Mouse (Mus musculus) limb, embryonic 14.5 days (tissue): ENCODE measurements at regions not wholly inside any gene's neighbourhood (a gene's known extent, or its start where the extent isn't known, plus 50 kb on each side); places are given as distances from the start of the nearest gene placed in this dataset.

ENCODE experiments used
- ATAC-seq: fragments of 200-750 bp; cut with Nextera tagmentation; 2 replicates; pipeline ENCODE4 v1.8.0; 2017; ENCODE audit warnings: low read depth, moderate number of reproducible peaks, moderate TSS enrichment; ENCODE audit not compliant: low FRiP score
- DNase-seq: peaks from one replicate; pipeline ENCODE4 v3.0.0-alpha.2; 2015; ENCODE audit warnings: low spot score
- H3K27ac ChIP-seq: fragments of 300-500 bp; sonication (generic); replicated peaks from 2 replicates; pipeline ENCODE4 v1.5.1; 2014; ENCODE audit warnings: low read depth, mild to moderate bottlenecking, low read length, moderate library complexity, mixed read lengths
- H3K27me3 ChIP-seq: fragments of 300-500 bp; sonication (generic); 2 replicates; pipeline ENCODE4 v1.6.1; 2014; ENCODE audit warnings: low read length, mixed read lengths; ENCODE audit not compliant: control insufficient read depth, insufficient read depth
- H3K36me3 ChIP-seq: fragments of 300-500 bp; sonication (generic); 2 replicates; pipeline ENCODE4 v1.6.1; 2014; ENCODE audit warnings: mild to moderate bottlenecking, low read length, moderate library complexity, mixed read lengths; ENCODE audit not compliant: control insufficient read depth, insufficient read depth
- H3K4me1 ChIP-seq: fragments of 300-500 bp; sonication (generic); 2 replicates; pipeline ENCODE4 v1.6.1; 2014; ENCODE audit warnings: antibody characterized with exemption, low read length, mixed read lengths; ENCODE audit not compliant: control insufficient read depth, insufficient read depth
- H3K4me2 ChIP-seq: fragments of 300-500 bp; sonication (generic); replicated peaks from 2 replicates; pipeline ENCODE4 v1.6.1; 2014; ENCODE audit warnings: low read depth, mild to moderate bottlenecking, low read length, moderate library complexity; ENCODE audit not compliant: severe bottlenecking
- H3K4me3 ChIP-seq: fragments of 300-500 bp; sonication (generic); replicated peaks from 2 replicates; pipeline ENCODE4 v1.5.1; 2014; ENCODE audit warnings: low read length
- H3K9ac ChIP-seq: fragments of 300-500 bp; sonication (generic); 2 replicates; pipeline ENCODE4 v1.6.1; 2014; ENCODE audit warnings: mild to moderate bottlenecking, low read depth, low read length, moderate library complexity; ENCODE audit not compliant: severe bottlenecking
- H3K9me3 ChIP-seq: fragments of 300-500 bp; sonication (generic); 2 replicates; pipeline ENCODE4 v1.6.1; 2016; ENCODE audit warnings: low read length; ENCODE audit not compliant: control insufficient read depth
- POLR2A ChIP-seq: fragments of 200-500 bp; IDR thresholded peaks from 2 replicates; pipeline ENCODE4 v1.8.0; 2012; ENCODE audit warnings: inconsistent platforms, mild to moderate bottlenecking, moderate library complexity, borderline replicate concordance; ENCODE audit not compliant: insufficient read depth, insufficient read length; ENCODE audit errors: extremely low read depth
- WGBS: fragments of 180-500 bp; shearing (Covaris S2); extraction: QIAGEN DNeasy Blood & Tissue Kit; methylation state at CpG from one replicate; pipeline ENCODE4 v1.1.7; 2014; 5-methylcytosine and 5-hydroxymethylcytosine counted together

DNA sequence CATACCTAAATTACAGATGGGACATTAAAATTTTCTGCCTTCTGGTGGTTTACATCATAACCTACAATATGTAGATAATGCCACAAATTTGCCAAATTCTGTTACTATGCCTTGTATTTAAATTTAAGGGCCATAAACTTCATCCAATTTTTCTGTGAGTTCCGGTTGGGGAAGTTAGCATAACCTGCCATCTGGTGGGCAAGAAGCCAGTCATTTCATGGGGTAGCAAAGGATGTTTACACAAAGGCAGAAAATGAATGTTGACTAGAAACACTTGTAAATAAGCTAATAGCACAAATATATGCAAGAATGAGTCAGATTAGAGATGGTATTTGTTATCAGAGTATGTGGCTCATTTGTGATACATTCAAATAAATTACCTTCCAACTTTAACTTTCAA, 415.2 kb downstream of the Tecrl start:
- Histone ChIP-seq H3K4me2 (no peak overlapping the region), H3K36me3 (no peaks in the 10 kb centered on the region)

GRCm38 (mm10) chr5:82899347-82899746, 455.6 kb downstream of the Tecrl start:
- WGBS = 50% methylated on average over 3 of the region's 3 CpGs
- no peaks in the 10 kb centered on the region for H3K4me1 ChIP-seq
- H3K27ac ChIP-seq = no peak overlapping the region
- no peak overlapping the region for H3K9ac ChIP-seq
- no peak overlapping the region for H3K4me3 ChIP-seq
- DNase-seq (peak; percentile 5), ATAC-seq (no peak)
- no peak overlapping the region for H3K4me2 ChIP-seq
- no peaks in the 10 kb centered on the region for H3K27me3 ChIP-seq
- no peaks in the 10 kb centered on the region for H3K36me3 ChIP-seq
- TF ChIP-seq POLR2A = no peak
- H3K9me3 ChIP-seq = no peaks in the 10 kb centered on the region

More for the DNA sequence above, 415.2 kb downstream of the Tecrl start:
- no peak for TF ChIP-seq POLR2A
- H3K9me3 ChIP-seq = no peaks in the 10 kb centered on the region
- H3K4me1 ChIP-seq = no peaks in the 10 kb centered on the region
- no peak overlapping the region for H3K9ac ChIP-seq
- H3K27ac ChIP-seq = no peak overlapping the region
- H3K27me3 ChIP-seq = no peaks in the 10 kb centered on the region
- H3K4me3 ChIP-seq = no peak overlapping the region
- ATAC-seq (no peak), DNase-seq (no peak)
- WGBS = 45% methylated on average over 1 of the region's 1 CpGs

GRCm38 (mm10) chr5:82898912-82899311, 456.1 kb downstream of the Tecrl start:
- DNase-seq (no peak), ATAC-seq (no peak)
- no peak for TF ChIP-seq POLR2A
- no peaks in the 10 kb centered on the region for H3K36me3 ChIP-seq
- 68% methylated on average over 1 of the region's 1 CpGs for WGBS
- no peak overlapping the region for H3K27ac ChIP-seq
- H3K9me3 ChIP-seq = no peaks in the 10 kb centered on the region
- no peaks in the 10 kb centered on the region for H3K4me1 ChIP-seq
- no peaks in the 10 kb centered on the region for H3K27me3 ChIP-seq
- H3K4me3 ChIP-seq = no peak overlapping the region
- no peak overlapping the region for H3K9ac ChIP-seq
- no peak overlapping the region for H3K4me2 ChIP-seq

DNA sequence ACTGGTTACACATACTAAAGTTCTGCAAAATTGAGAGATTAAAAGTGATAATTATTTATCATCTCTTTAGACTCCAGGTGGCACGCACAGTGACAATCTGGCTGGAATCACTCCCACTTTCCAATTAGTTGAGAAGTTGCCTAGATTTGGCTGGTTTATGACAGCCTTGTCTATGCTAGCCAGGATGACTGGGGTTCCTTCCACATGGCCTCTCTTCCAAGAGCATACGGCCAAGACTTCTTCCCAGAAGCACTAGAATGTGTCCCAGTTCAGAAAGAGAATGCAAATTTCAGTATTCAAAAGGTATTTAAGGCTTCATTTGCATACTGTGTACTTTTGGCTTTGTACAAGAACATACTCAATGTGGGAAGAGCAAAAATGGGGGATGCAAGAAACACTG, 456.6 kb downstream of the Tecrl start:
- H3K9me3 ChIP-seq = no peaks in the 10 kb centered on the region
- no peaks in the 10 kb centered on the region for H3K27me3 ChIP-seq
- no peak overlapping the region for H3K9ac ChIP-seq
- no peaks in the 10 kb centered on the region for H3K36me3 ChIP-seq
- 80% methylated on average over 2 of the region's 2 CpGs for WGBS
- no peak overlapping the region for H3K4me2 ChIP-seq
- no peak overlapping the region for H3K4me3 ChIP-seq
- no peaks in the 10 kb centered on the region for H3K4me1 ChIP-seq
- no peak overlapping the region for H3K27ac ChIP-seq
- TF ChIP-seq POLR2A = no peak
- ATAC-seq (no peak), DNase-seq (no peak)

GRCm38 (mm10) chr5:82869264-82869663, 485.7 kb downstream of the Tecrl start:
- no peak overlapping the region for H3K4me3 ChIP-seq
- H3K4me2 ChIP-seq = no peak overlapping the region
- no peaks in the 10 kb centered on the region for H3K4me1 ChIP-seq
- ATAC-seq (no peak), DNase-seq (no peak)
- no peaks in the 10 kb centered on the region for H3K36me3 ChIP-seq
- H3K27ac ChIP-seq = no peak overlapping the region
- no peaks in the 10 kb centered on the region for H3K27me3 ChIP-seq
- H3K9me3 ChIP-seq = no peaks in the 10 kb centered on the region
- H3K9ac ChIP-seq = no peak overlapping the region
- TF ChIP-seq POLR2A = no peak
- WGBS = 74% methylated on average over 2 of the region's 2 CpGs

- Histone ChIP-seq H3K4me1 (no peaks in the 10 kb centered on the region), H3K4me2 (no peak overlapping the region), H3K9ac (no peak overlapping the region), H3K36me3 (no peaks in the 10 kb centered on the region), H3K9me3 (no peaks in the 10 kb centered on the region), H3K27ac (no peak overlapping the region), H3K27me3 (no peaks in the 10 kb centered on the region), H3K4me3 (no peak overlapping the region)
- no peak for TF ChIP-seq POLR2A
- DNase-seq (no peak), ATAC-seq (no peak)
- 82% methylated on average over 1 of the region's 1 CpGs for WGBS
These were observed 490.6 kb downstream of the Tecrl start for GRCm38 (mm10) chr5:82864347-82864746.
